Mouse (Mus musculus): ENCODE data around the gene Mdm2.

DNA sequence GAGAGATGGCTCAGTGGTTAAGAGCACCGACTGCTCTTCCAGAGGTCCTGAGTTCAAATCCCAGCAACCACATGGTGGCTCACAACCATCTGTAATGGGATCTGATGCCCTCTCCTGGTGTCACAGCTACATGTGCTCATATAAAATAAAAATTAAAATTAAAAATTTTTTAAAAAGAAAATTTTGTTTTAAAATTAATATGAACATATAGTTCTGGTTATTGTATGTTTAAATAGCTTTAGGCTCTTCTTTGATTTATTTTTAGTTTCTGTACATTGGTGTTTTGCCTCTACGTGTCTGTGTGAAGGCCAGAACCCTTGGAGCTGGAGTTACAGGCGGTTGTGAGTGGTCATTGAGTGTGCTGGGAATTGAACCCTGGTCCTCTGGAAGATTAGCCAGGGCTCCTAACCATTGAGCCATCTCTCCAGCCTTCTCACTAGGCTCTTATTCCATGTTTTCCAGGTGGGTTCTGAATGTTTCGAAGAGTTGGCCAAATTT, 16.4 kb upstream of the Mdm2 start:
- no peak for TF ChIP-seq CTCF (IDR thresholded peaks at IDR 0.05)
- no peak for TF ChIP-seq POLR2A (IDR thresholded peaks at IDR 0.05; ENCODE audit: insufficient read depth, low read depth, low read length)
- no peak for TF ChIP-seq EP300 (IDR thresholded peaks at IDR 0.05; ENCODE audit: insufficient read depth, low read depth, low read length)
